In genomic region chr16:10274465-10274864, GRCm38 (mm10) we compare ENCODE assay signal across 10 mouse cellular contexts. TPM values are rescaled to one million over a fixed set of nuclear protein-coding genes. Genes with fewer than 3 reads are reported as not detected.
DNase-seq lines count a peak whose midpoint lies in the region; ATAC-seq and TF ChIP-seq lines count a peak whose summit lies in the region.
"Had no signal": no experiment of that assay in that cellular context is flagged by ENCODE, and none has a peak within 500 bp of the region (broad histone marks: within the 10 kb centered on the region; RNA-seq: fewer than 3 reads in every experiment).

No protein-coding gene starts in this region.

- H3K4me3 ChIP-seq in C2C12 (ENCODE audit: insufficient read depth, poor library complexity, severe bottlenecking) = no peak overlapping the region
- H3K4me3 ChIP-seq in ES-Bruce4 (ENCODE audit: low read depth, low read length) = no peak overlapping the region
- no peak overlapping the region for H3K4me3 ChIP-seq in lung, postnatal 0 days (ENCODE audit: low read depth, low read length)
- H3K4me3 ChIP-seq in embryonic facial prominence, embryonic 10.5 days = no peak overlapping the region
- H3K4me3 ChIP-seq: heart, embryonic 13.5 days; hindbrain, embryonic 15.5 days had no signal

- H3K79me3 ChIP-seq in C2C12 (ENCODE audit: low read depth) = no peaks in the 10 kb centered on the region

- WGBS in lung, postnatal 0 days = 68% methylated on average over 4 of the region's 4 CpGs
- WGBS in embryonic facial prominence, embryonic 10.5 days = 74% methylated on average over 4 of the region's 4 CpGs

- H3K79me2 ChIP-seq in C2C12 (ENCODE audit: control insufficient read depth, insufficient read depth) = no peaks in the 10 kb centered on the region

- H3K9me3 ChIP-seq in ES-Bruce4 (replicated peaks; ENCODE audit: control insufficient read depth, insufficient read depth, low read length, poor library complexity, severe bottlenecking) = no peaks in the 10 kb centered on the region
- no peaks in the 10 kb centered on the region for H3K9me3 ChIP-seq in lung, postnatal 0 days (ENCODE audit: low read length)
- H3K9me3 ChIP-seq in embryonic facial prominence, embryonic 10.5 days = peaks cover 16% of the 10 kb centered on the region
- H3K9me3 ChIP-seq: hindbrain, embryonic 15.5 days had no signal

- no peak overlapping the region for H3ac ChIP-seq in C2C12 (ENCODE audit: control insufficient read depth, insufficient read length, low read depth)

- TF ChIP-seq POLR2A in ES-Bruce4 (IDR thresholded peaks at IDR 0.05; ENCODE audit: insufficient read depth, low read length) = no peak

- peak; percentile 21 for TF ChIP-seq CTCF in C2C12 (IDR thresholded peaks at IDR 0.05; ENCODE audit: control insufficient read depth, insufficient read depth, insufficient read length)
- TF ChIP-seq CTCF in ES-Bruce4 (IDR thresholded peaks at IDR 0.05; ENCODE audit: low read depth, low read length) = peak; percentile 60
- TF ChIP-seq CTCF in lung, postnatal 0 days (IDR thresholded peaks at IDR 0.05) = peak; percentile 56

- H3K36me3 ChIP-seq in C2C12 (ENCODE audit: control insufficient read depth, insufficient read depth) (no peaks in the 10 kb centered on the region), ES-Bruce4 (ENCODE audit: control insufficient read depth, insufficient read depth, low read length, poor library complexity, severe bottlenecking) (no peaks in the 10 kb centered on the region)
- no peaks in the 10 kb centered on the region for H3K36me3 ChIP-seq in lung, postnatal 0 days (ENCODE audit: insufficient read depth, low read length)
- no peaks in the 10 kb centered on the region for H3K36me3 ChIP-seq in embryonic facial prominence, embryonic 10.5 days (replicated peaks)
- H3K36me3 ChIP-seq: heart, embryonic 13.5 days; hindbrain, embryonic 15.5 days had no signal

- no peak overlapping the region for H3K9ac ChIP-seq in ES-Bruce4 (ENCODE audit: low read depth, poor library complexity, severe bottlenecking)
- no peak overlapping the region for H3K9ac ChIP-seq in lung, postnatal 0 days (replicated peaks; ENCODE audit: low read depth)
- H3K9ac ChIP-seq: heart, embryonic 13.5 days; hindbrain, embryonic 15.5 days had no signal

- peak; percentile 43 for DNase-seq in kidney, postnatal 10 days
- no peak for DNase-seq in kidney, adult 9 months
- DNase-seq in lung, postnatal 0 days (ENCODE audit: low spot score) = no peak
- no peak for DNase-seq in embryonic facial prominence, embryonic 10.5 days (ENCODE audit: low spot score)
- DNase-seq in embryo, embryonic 10.5 days (ENCODE audit: low spot score) = no peak
- DNase-seq: cerebellum, adult 2 months had no signal

- no peak for TF ChIP-seq EP300 in ES-Bruce4 (IDR thresholded peaks at IDR 0.05; ENCODE audit: insufficient read depth, low read depth, low read length)
- no peak for TF ChIP-seq EP300 in lung, postnatal 0 days (IDR thresholded peaks at IDR 0.05)

- H3K4me2 ChIP-seq in lung, postnatal 0 days (replicated peaks; ENCODE audit: low read depth, low read length) = no peak overlapping the region
- H3K4me2 ChIP-seq: heart, embryonic 13.5 days; hindbrain, embryonic 15.5 days had no signal

- H3K27me3 ChIP-seq in C2C12 (ENCODE audit: control insufficient read depth, insufficient read depth, insufficient read length) (peaks cover 3% of the 10 kb centered on the region), ES-Bruce4 (ENCODE audit: control insufficient read depth, insufficient read depth, low read length, poor library complexity, severe bottlenecking) (no peaks in the 10 kb centered on the region; the same call in 1 of the 2 replicates)
- H3K27me3 ChIP-seq in lung, postnatal 0 days (replicated peaks; ENCODE audit: insufficient read depth, low read length) = no peaks in the 10 kb centered on the region
- H3K27me3 ChIP-seq in embryonic facial prominence, embryonic 10.5 days (replicated peaks; ENCODE audit: low read depth, poor library complexity, severe bottlenecking) = no peaks in the 10 kb centered on the region
- H3K27me3 ChIP-seq: hindbrain, embryonic 15.5 days had no signal

- H3K4me1 ChIP-seq in ES-Bruce4 (ENCODE audit: control insufficient read depth, insufficient read depth, low read length) = no peaks in the 10 kb centered on the region
- no peaks in the 10 kb centered on the region for H3K4me1 ChIP-seq in lung, postnatal 0 days (ENCODE audit: insufficient read depth, low read depth, low read length)
- H3K4me1 ChIP-seq in embryonic facial prominence, embryonic 10.5 days = no peaks in the 10 kb centered on the region
- H3K4me1 ChIP-seq: heart, embryonic 13.5 days; hindbrain, embryonic 15.5 days had no signal

- ATAC-seq in lung, postnatal 0 days = no peak

- no peak overlapping the region for H3K27ac ChIP-seq in ES-Bruce4 (ENCODE audit: insufficient read depth, low read length)
- H3K27ac ChIP-seq in lung, postnatal 0 days (ENCODE audit: low read length) = no peak overlapping the region
- no peak overlapping the region for H3K27ac ChIP-seq in embryonic facial prominence, embryonic 10.5 days (replicated peaks)
- H3K27ac ChIP-seq: heart, embryonic 13.5 days; hindbrain, embryonic 15.5 days had no signal

TF ChIP-seq in C2C12, 6 proteins besides CTCF, POLR2A, EP300 and RAD21:
- TF ChIP-seq CEBPB (IDR thresholded peaks at IDR 0.05; ENCODE audit: low read depth) = no peak
- no peak for TF ChIP-seq USF1 (IDR thresholded peaks at IDR 0.05; ENCODE audit: low read depth)
- TF ChIP-seq MAX (IDR thresholded peaks at IDR 0.05) = no peak
- no peak for TF ChIP-seq MYOD1 (IDR thresholded peaks at IDR 0.05; ENCODE audit: control insufficient read depth, insufficient read length, low read depth)
- no peak for TF ChIP-seq FOSL1 (IDR thresholded peaks at IDR 0.05; ENCODE audit: insufficient read depth, low read length, poor library complexity, severe bottlenecking)
- no peak for TF ChIP-seq MYOG (IDR thresholded peaks at IDR 0.05; ENCODE audit: control insufficient read depth, extremely low read depth, insufficient read length)

RNA-seq across cellular contexts. Expression of gene Emp2, which starts 39.3 kb away (rescaled TPM):
- polyA plus RNA-seq in C2C12 (2012; fragmentation: generic; extraction: Trizol) (41.2 TPM), ES-Bruce4 (2011; ENCODE audit: insufficient read depth, insufficient read length, low read depth, missing spikeins) (22.3 and 22.7 TPM in 2 replicates)
- polyA plus RNA-seq in lung, postnatal 0 days (2015; fragmentation: Nextera tagmentation; extraction: Ambion mirVana) = 584 and 640 TPM in 2 replicates
- 2.1 and 3.2 TPM in 2 replicates for polyA plus RNA-seq in embryonic facial prominence, embryonic 10.5 days (2016; fragmentation: Nextera tagmentation; extraction: Ambion mirVana)

Comparison
In these comparisons a context has a peak if more than half of its experiments do, and no peak if none do; other contexts are left out.
1. RNA of gene Emp2, which starts 39.3 kb away (polyA plus RNA-seq): 584 to 640 TPM in lung, postnatal 0 days; 41.2 TPM in C2C12 (single experiment), 22.3 to 22.7 TPM in ES-Bruce4 and 2.1 to 3.2 TPM in embryonic facial prominence, embryonic 10.5 days; every median in the first group is over 10 times any median in the second.
2. Peak in every context shown above with its lines, with median percentiles within 50 percentile points of each other: CTCF ChIP-seq.